Mouse (Mus musculus): ENCODE results near the gene Olfr1532-ps1.
"Not testable (repeated sequence)": the region's sequence is repeated elsewhere in the genome, so short reads cannot be mapped to it uniquely, and the experiment has no call there.

Gene Olfr1532-ps1

GRCm38 (mm10) chr7:106907676-106908075 is at the start of gene Olfr1532-ps1:
Olfr1532-ps1 (plus strand) TSS chr7:106908001.
- DNase-seq (ENCODE audit: low read depth, low spot score), result no peak

DNA sequence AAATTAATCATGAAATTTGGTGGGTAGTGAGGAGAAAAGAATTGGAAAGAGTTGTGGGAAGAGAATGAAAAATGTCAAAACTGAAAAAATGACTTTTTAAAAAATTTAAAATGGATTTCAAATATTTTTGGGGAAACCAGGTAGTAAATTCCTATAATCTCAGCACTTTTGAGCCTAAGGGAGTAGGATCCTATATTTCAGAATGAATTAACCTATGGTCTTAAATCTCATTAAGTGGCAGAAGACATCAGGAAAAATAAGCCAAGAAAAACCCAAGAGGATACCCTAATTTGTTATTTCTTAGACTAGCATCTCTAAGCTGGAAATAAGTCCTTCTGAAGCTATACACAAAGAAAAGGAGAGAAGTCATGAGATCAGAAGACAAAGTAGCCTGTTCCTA is 44.9 kb upstream of the Olfr1532-ps1 start, which contains the start of gene Olfr704:
TSS of gene Olfr704 (plus strand) at position 301 of the 400 bp plus-strand sequence.
- no peak for DNase-seq (ENCODE audit: low read depth, low spot score)

- DNase-seq (ENCODE audit: low read depth, low spot score), result no peak
Measured at GRCm38 (mm10) chr7:106876791-106877190, 31.0 kb upstream of the Olfr1532-ps1 start, which contains the start of gene Olfr705. Olfr705 (minus strand) TSS chr7:106876891.

DNA sequence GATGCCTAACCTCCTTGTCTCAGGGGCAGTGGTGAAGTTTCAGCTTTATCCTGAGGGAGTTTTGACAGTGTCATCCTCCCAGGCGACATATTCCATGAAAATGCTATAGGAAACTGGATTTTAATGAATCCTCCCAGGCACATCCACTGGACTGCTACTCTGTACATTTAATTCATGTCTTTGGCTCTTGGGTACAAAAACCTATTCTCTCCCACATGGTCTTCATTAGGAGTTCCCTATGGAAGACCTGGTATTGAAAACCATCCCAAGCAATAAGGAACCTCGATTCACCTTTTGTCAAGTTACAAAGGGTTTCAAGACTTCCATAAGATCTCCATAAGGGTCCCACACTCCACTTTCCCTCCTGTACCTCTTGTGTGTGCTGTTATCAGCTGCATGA is 19.7 kb upstream of the Olfr1532-ps1 start, which contains the start of gene Olfr706:
TSS of gene Olfr706 (minus strand) at position 101 of the 400 bp plus-strand sequence.
- DNase-seq (ENCODE audit: low read depth, low spot score), result no peak

DNA sequence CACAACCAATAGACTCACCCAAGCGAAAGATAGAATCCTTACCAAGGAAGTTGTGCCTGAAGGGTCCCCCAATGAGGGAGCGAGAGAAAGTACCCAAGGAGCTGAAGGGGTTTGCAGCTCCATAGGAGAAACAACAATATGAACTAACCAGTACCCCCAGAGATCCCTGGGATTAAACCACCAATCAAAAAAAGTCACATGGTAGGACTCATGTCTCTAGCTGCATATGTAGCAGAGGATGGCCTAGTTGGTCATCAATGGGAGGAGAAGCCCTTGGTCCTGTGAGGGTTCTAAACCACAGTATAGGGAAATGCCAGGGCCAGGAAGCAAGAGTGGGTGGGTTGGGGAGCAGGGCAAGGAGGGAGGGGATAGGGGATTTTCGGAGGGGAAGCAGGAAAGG is 6.7 kb upstream of the Olfr1532-ps1 start, which contains the start of gene Olfr707:
TSS of gene Olfr707 (minus strand) at position 101 of the 400 bp plus-strand sequence.
- DNase-seq (ENCODE audit: low read depth, low spot score), result not testable (repeated sequence)

GRCm38 (mm10) chr7:106920961-106921360 is 13.2 kb downstream of the Olfr1532-ps1 start:
- not testable (repeated sequence) for DNase-seq (ENCODE audit: low read depth, low spot score)

DNA sequence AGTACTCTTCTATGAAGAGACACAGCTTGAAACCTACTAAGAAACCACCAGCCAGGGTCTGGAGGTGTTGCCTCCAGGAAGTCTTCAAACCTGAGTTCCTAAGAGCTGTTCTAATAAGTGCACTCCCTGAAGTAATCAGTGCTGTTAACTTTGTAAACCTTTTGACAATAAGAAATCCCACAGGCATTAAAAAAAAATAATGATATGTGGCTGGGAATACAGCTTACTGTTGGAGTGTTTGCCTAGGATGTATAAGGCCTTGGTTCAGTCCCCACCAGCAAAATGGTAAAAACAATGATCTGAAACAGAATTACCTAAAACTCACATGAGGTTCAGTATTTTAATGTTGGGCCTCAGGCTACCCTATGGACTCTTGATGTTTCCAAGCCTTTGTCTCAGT is 24.3 kb downstream of the Olfr1532-ps1 start, which contains the start of gene Olfr709-ps1:
TSS of gene Olfr709-ps1 (minus strand) at position 101 of the 400 bp plus-strand sequence.
- DNase-seq (ENCODE audit: low read depth, low spot score), result no peak

DNA sequence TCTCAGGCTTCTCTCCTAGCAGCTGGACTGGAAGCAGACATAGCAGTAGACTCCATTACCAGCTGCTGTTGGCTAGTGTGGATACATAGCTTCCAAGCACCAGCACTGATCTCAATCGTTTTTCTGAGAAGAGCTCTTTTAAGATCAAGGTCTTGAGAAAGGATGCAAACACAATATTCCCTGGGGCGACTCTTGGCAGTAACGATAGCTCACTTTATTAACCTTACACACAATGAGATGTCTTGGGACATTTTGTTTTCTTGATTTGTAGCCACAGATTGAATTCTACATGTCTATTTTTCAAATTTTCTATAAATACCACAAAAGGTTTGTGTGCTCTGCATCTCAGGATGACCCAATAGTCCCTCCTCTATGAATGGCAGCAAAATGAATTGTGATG is 40.4 kb downstream of the Olfr1532-ps1 start, which contains the start of gene Olfr710:
TSS of gene Olfr710 (minus strand) at position 101 of the 400 bp plus-strand sequence.
- no peak for DNase-seq (ENCODE audit: low read depth, low spot score)

- DNase-seq (ENCODE audit: low read depth, low spot score), result no peak
Measured at GRCm38 (mm10) chr7:106963837-106964236, 56.0 kb downstream of the Olfr1532-ps1 start, which contains the start of gene Olfr6. Olfr6 (minus strand) TSS chr7:106963937.

All from CD4-positive helper T cell, adult 2 months (primary cell).